Mouse (Mus musculus): ENCODE results near the gene Iqcg. TPM values are rescaled to one million over a fixed set of nuclear protein-coding genes. Genes with fewer than 3 reads are reported as not detected.

Iqcg gene
- total and polyA plus RNA-seq, 2 experiments from 2014 or later = 2.0 to 4.8 TPM

GRCm38 (mm10) chr16:33006888-33007287 is 49.1 kb downstream of the Iqcg start:
- Histone ChIP-seq H3K4me2 (ENCODE audit: low read depth, low read length) (no peak overlapping the region), H3K27me3 (ENCODE audit: insufficient read depth, low read length) (no peaks in the 10 kb centered on the region), H3K27ac (no peak overlapping the region), H3K9ac (replicated peaks; ENCODE audit: low read length) (no peak overlapping the region), H3K36me3 (ENCODE audit: insufficient read depth, low read length) (peaks cover 23% of the 10 kb centered on the region; the same call in 1 of the 2 replicates), H3K4me3 (ENCODE audit: low read length) (no peak overlapping the region), H3K4me1 (ENCODE audit: insufficient read depth, low read length) (no peaks in the 10 kb centered on the region), H3K9me3 (ENCODE audit: low read length) (no peaks in the 10 kb centered on the region)
- WGBS = 58% methylated on average over 7 of the region's 7 CpGs
- DNase-seq (ENCODE audit: low spot score) (peak; percentile 41), ATAC-seq (peak; percentile 53; the same call in 1 of the 2 replicates)
- TF ChIP-seq CTCF (IDR thresholded peaks at IDR 0.05; ENCODE audit: low read depth) = no peak

- no peaks in the 10 kb centered on the region for H3K4me1 ChIP-seq (ENCODE audit: insufficient read depth, low read length)
- H3K4me2 ChIP-seq (ENCODE audit: low read depth, low read length) = peak overlapping the region; percentile 0; the same call in 1 of the 2 replicates
- 26% methylated on average over 9 of the region's 9 CpGs for WGBS
- H3K9me3 ChIP-seq (ENCODE audit: low read length) = no peaks in the 10 kb centered on the region
- H3K36me3 ChIP-seq (ENCODE audit: insufficient read depth, low read length) = peaks cover 22% of the 10 kb centered on the region; the same call in 1 of the 2 replicates
- no peak overlapping the region for H3K27ac ChIP-seq
- ATAC-seq = 0 out of 2 replicates have a peak, but pooled peaks have one; percentile 4
- no peak overlapping the region for H3K4me3 ChIP-seq (ENCODE audit: low read length)
- peak; percentile 79 for DNase-seq (ENCODE audit: low spot score)
- TF ChIP-seq CTCF (IDR thresholded peaks at IDR 0.05; ENCODE audit: low read depth) = no peak
- H3K9ac ChIP-seq (replicated peaks; ENCODE audit: low read length) = no peak overlapping the region
- no peaks in the 10 kb centered on the region for H3K27me3 ChIP-seq (ENCODE audit: insufficient read depth, low read length)
Measured at GRCm38 (mm10) chr16:33005216-33005615, 50.8 kb downstream of the Iqcg start.

GRCm38 (mm10) chr16:32992158-32992557 is 63.9 kb downstream of the Iqcg start:
- ATAC-seq (no peak), DNase-seq (ENCODE audit: low spot score) (no peak)
- 90% methylated on average over 5 of the region's 5 CpGs for WGBS
- Histone ChIP-seq H3K27ac (no peak overlapping the region), H3K4me2 (ENCODE audit: low read depth, low read length) (no peak overlapping the region), H3K27me3 (ENCODE audit: insufficient read depth, low read length) (no peaks in the 10 kb centered on the region), H3K9ac (replicated peaks; ENCODE audit: low read length) (no peak overlapping the region), H3K9me3 (ENCODE audit: low read length) (no peaks in the 10 kb centered on the region), H3K4me1 (ENCODE audit: insufficient read depth, low read length) (no peaks in the 10 kb centered on the region), H3K4me3 (ENCODE audit: low read length) (no peak overlapping the region), H3K36me3 (ENCODE audit: insufficient read depth, low read length) (peaks cover 40% of the 10 kb centered on the region)
- no peak for TF ChIP-seq CTCF (IDR thresholded peaks at IDR 0.05; ENCODE audit: low read depth)

- WGBS = 100% methylated on average over 2 of the region's 2 CpGs
- Histone ChIP-seq H3K4me2 (ENCODE audit: low read depth, low read length) (no peak overlapping the region), H3K9me3 (ENCODE audit: low read length) (no peaks in the 10 kb centered on the region), H3K4me3 (ENCODE audit: low read length) (no peak overlapping the region), H3K27ac (no peak overlapping the region), H3K4me1 (ENCODE audit: insufficient read depth, low read length) (no peaks in the 10 kb centered on the region), H3K9ac (replicated peaks; ENCODE audit: low read length) (no peak overlapping the region), H3K36me3 (ENCODE audit: insufficient read depth, low read length) (peaks cover 9% of the 10 kb centered on the region), H3K27me3 (ENCODE audit: insufficient read depth, low read length) (no peaks in the 10 kb centered on the region)
- TF ChIP-seq CTCF (IDR thresholded peaks at IDR 0.05; ENCODE audit: low read depth) = no peak
- ATAC-seq = no peak
- DNase-seq (ENCODE audit: low spot score) = no peak
Measured at GRCm38 (mm10) chr16:32984631-32985030, 71.4 kb downstream of the Iqcg start.

- Histone ChIP-seq H3K27me3 (ENCODE audit: insufficient read depth, low read length) (no peaks in the 10 kb centered on the region), H3K27ac (no peak overlapping the region), H3K4me3 (ENCODE audit: low read length) (no peak overlapping the region), H3K4me1 (ENCODE audit: insufficient read depth, low read length) (no peaks in the 10 kb centered on the region), H3K4me2 (ENCODE audit: low read depth, low read length) (no peak overlapping the region), H3K9me3 (ENCODE audit: low read length) (no peaks in the 10 kb centered on the region), H3K9ac (replicated peaks; ENCODE audit: low read length) (no peak overlapping the region), H3K36me3 (ENCODE audit: insufficient read depth, low read length) (peaks cover 14% of the 10 kb centered on the region)
- DNase-seq (ENCODE audit: low spot score) (no peak), ATAC-seq (no peak)
- 92% methylated on average over 4 of the region's 4 CpGs for WGBS
- no peak for TF ChIP-seq CTCF (IDR thresholded peaks at IDR 0.05; ENCODE audit: low read depth)
Measured at GRCm38 (mm10) chr16:32981405-32981804, 74.6 kb downstream of the Iqcg start.

- no peak overlapping the region for H3K4me2 ChIP-seq (ENCODE audit: low read depth, low read length)
- H3K36me3 ChIP-seq (ENCODE audit: insufficient read depth, low read length) = peaks cover 20% of the 10 kb centered on the region
- no peaks in the 10 kb centered on the region for H3K27me3 ChIP-seq (ENCODE audit: insufficient read depth, low read length)
- no peak for DNase-seq (ENCODE audit: low spot score)
- no peaks in the 10 kb centered on the region for H3K4me1 ChIP-seq (ENCODE audit: insufficient read depth, low read length)
- 48% methylated on average over 1 of the region's 1 CpGs for WGBS
- no peak overlapping the region for H3K9ac ChIP-seq (replicated peaks; ENCODE audit: low read length)
- ATAC-seq = no peak
- H3K27ac ChIP-seq = peak overlapping the region; percentile 51; the same call in 1 of the 2 replicates
- TF ChIP-seq CTCF (IDR thresholded peaks at IDR 0.05; ENCODE audit: low read depth) = no peak
- H3K9me3 ChIP-seq (ENCODE audit: low read length) = no peaks in the 10 kb centered on the region
- no peak overlapping the region for H3K4me3 ChIP-seq (ENCODE audit: low read length)
Measured at GRCm38 (mm10) chr16:32980227-32980626, 75.8 kb downstream of the Iqcg start.

GRCm38 (mm10) chr16:32973047-32973446 is 83.0 kb downstream of the Iqcg start:
- Histone ChIP-seq H3K9ac (replicated peaks; ENCODE audit: low read length) (no peak overlapping the region), H3K4me3 (ENCODE audit: low read length) (no peak overlapping the region), H3K27me3 (ENCODE audit: insufficient read depth, low read length) (no peaks in the 10 kb centered on the region), H3K4me2 (ENCODE audit: low read depth, low read length) (no peak overlapping the region), H3K27ac (no peak overlapping the region), H3K9me3 (ENCODE audit: low read length) (no peaks in the 10 kb centered on the region), H3K4me1 (ENCODE audit: insufficient read depth, low read length) (no peaks in the 10 kb centered on the region), H3K36me3 (ENCODE audit: insufficient read depth, low read length) (peaks cover 14% of the 10 kb centered on the region)
- TF ChIP-seq CTCF (IDR thresholded peaks at IDR 0.05; ENCODE audit: low read depth) = no peak
- DNase-seq (ENCODE audit: low spot score) (no peak), ATAC-seq (no peak)
- 81% methylated on average over 2 of the region's 2 CpGs for WGBS

Data from hindbrain, postnatal 0 days (tissue).